Mouse (Mus musculus): ENCODE data around the gene Plod3. TPM values are rescaled to one million over a fixed set of nuclear protein-coding genes. Genes with fewer than 3 reads are reported as not detected.

Plod3 gene
- polyA plus RNA-seq, 1 experiment = 39.7 TPM

- Histone ChIP-seq H3K4me1 (ENCODE audit: control insufficient read depth, insufficient read depth, low read length) (no peaks in the 10 kb centered on the region), H3K4me3 (replicated peaks; ENCODE audit: insufficient read depth, low read depth, low read length) (no peak overlapping the region), H3K27me3 (ENCODE audit: control insufficient read depth, insufficient read depth, low read length) (no peaks in the 10 kb centered on the region), H3K27ac (ENCODE audit: insufficient read depth, low read length) (no peak overlapping the region)
- no peak for DNase-seq
- TF ChIP-seq CTCF (IDR thresholded peaks at IDR 0.05; ENCODE audit: borderline replicate concordance, insufficient read depth, low read depth, low read length) = no peak
- TF ChIP-seq POLR2A (IDR thresholded peaks at IDR 0.05; ENCODE audit: borderline replicate concordance, insufficient read depth, low read length) = no peak
- 85% methylated on average over 2 of the region's 2 CpGs for WGBS
Observed at GRCm38 (mm10) chr5:137000612-137001011, 13.8 kb downstream of the Plod3 start.

- 31% methylated on average over 8 of the region's 8 CpGs for WGBS
- no peak overlapping the region for H3K27ac ChIP-seq (ENCODE audit: insufficient read depth, low read length)
- TF ChIP-seq CTCF (IDR thresholded peaks at IDR 0.05; ENCODE audit: borderline replicate concordance, insufficient read depth, low read depth, low read length) = no peak
- no peak for TF ChIP-seq POLR2A (IDR thresholded peaks at IDR 0.05; ENCODE audit: borderline replicate concordance, insufficient read depth, low read length)
- no peak overlapping the region for H3K4me3 ChIP-seq (replicated peaks; ENCODE audit: insufficient read depth, low read depth, low read length)
- no peaks in the 10 kb centered on the region for H3K4me1 ChIP-seq (ENCODE audit: control insufficient read depth, insufficient read depth, low read length)
- H3K27me3 ChIP-seq (ENCODE audit: control insufficient read depth, insufficient read depth, low read length) = no peaks in the 10 kb centered on the region
- DNase-seq = no peak
Observed at GRCm38 (mm10) chr5:137007276-137007675, 20.5 kb downstream of the Plod3 start.

DNA sequence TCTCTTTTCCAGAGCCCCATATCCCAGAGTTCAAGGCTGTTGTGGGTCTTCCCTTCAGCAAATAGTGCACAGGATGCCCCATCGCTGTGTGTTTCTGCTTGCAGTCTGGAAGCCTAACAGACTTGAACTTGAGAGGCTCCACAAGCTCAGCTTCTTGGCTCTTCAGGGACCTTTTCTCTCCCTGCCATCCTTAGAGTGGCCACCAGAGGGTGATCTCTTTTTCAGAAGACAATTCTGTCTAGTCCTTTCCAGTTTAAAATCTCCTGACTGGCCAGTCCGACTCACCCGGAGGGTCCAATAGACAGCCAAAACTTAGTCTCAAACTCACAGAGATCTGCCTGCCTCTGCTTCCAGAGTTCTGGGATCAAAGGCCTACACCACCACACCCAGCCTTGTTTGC, 23.2 kb downstream of the Plod3 start:
- no peak overlapping the region for H3K4me3 ChIP-seq (replicated peaks; ENCODE audit: insufficient read depth, low read depth, low read length)
- H3K4me1 ChIP-seq (ENCODE audit: control insufficient read depth, insufficient read depth, low read length) = no peaks in the 10 kb centered on the region
- DNase-seq = peak; percentile 34 to 47
- no peak overlapping the region for H3K27ac ChIP-seq (ENCODE audit: insufficient read depth, low read length)
- peak; percentile 40; the same call in 1 of the 2 replicates for TF ChIP-seq CTCF (IDR thresholded peaks at IDR 0.05; ENCODE audit: borderline replicate concordance, insufficient read depth, low read depth, low read length)
- TF ChIP-seq POLR2A (IDR thresholded peaks at IDR 0.05; ENCODE audit: borderline replicate concordance, insufficient read depth, low read length) = no peak
- H3K27me3 ChIP-seq (ENCODE audit: control insufficient read depth, insufficient read depth, low read length) = no peaks in the 10 kb centered on the region
- 11% methylated on average over 3 of the region's 3 CpGs for WGBS

GRCm38 (mm10) chr5:137012401-137012950, 25.7 kb downstream of the Plod3 start:
- Histone ChIP-seq H3K4me1 (ENCODE audit: control insufficient read depth, insufficient read depth, low read length) (no peaks in the 10 kb centered on the region), H3K27ac (ENCODE audit: insufficient read depth, low read length) (no peak overlapping the region), H3K27me3 (ENCODE audit: control insufficient read depth, insufficient read depth, low read length) (no peaks in the 10 kb centered on the region), H3K4me3 (replicated peaks; ENCODE audit: insufficient read depth, low read depth, low read length) (no peak overlapping the region)
- TF ChIP-seq CTCF (IDR thresholded peaks at IDR 0.05; ENCODE audit: borderline replicate concordance, insufficient read depth, low read depth, low read length) (no peak), POLR2A (IDR thresholded peaks at IDR 0.05; ENCODE audit: borderline replicate concordance, insufficient read depth, low read length) (no peak)
- 76% methylated on average over 15 of the region's 15 CpGs for WGBS
- DNase-seq = no peak

- TF ChIP-seq CTCF (IDR thresholded peaks at IDR 0.05; ENCODE audit: borderline replicate concordance, insufficient read depth, low read depth, low read length) (no peak), POLR2A (IDR thresholded peaks at IDR 0.05; ENCODE audit: borderline replicate concordance, insufficient read depth, low read length) (no peak)
- H3K27me3 ChIP-seq (ENCODE audit: control insufficient read depth, insufficient read depth, low read length) = no peaks in the 10 kb centered on the region
- H3K27ac ChIP-seq (ENCODE audit: insufficient read depth, low read length) = no peak overlapping the region
- no peak for DNase-seq
- no peaks in the 10 kb centered on the region for H3K4me1 ChIP-seq (ENCODE audit: control insufficient read depth, insufficient read depth, low read length)
- WGBS = 89% methylated on average over 3 of the region's 3 CpGs
- H3K4me3 ChIP-seq (replicated peaks; ENCODE audit: insufficient read depth, low read depth, low read length) = no peak overlapping the region
Observed at GRCm38 (mm10) chr5:137015913-137016312, 29.1 kb downstream of the Plod3 start.

GRCm38 (mm10) chr5:137024318-137024717, 37.5 kb downstream of the Plod3 start:
- Histone ChIP-seq H3K4me1 (ENCODE audit: control insufficient read depth, insufficient read depth, low read length) (no peaks in the 10 kb centered on the region), H3K27me3 (ENCODE audit: control insufficient read depth, insufficient read depth, low read length) (no peaks in the 10 kb centered on the region), H3K4me3 (replicated peaks; ENCODE audit: insufficient read depth, low read depth, low read length) (no peak overlapping the region), H3K27ac (ENCODE audit: insufficient read depth, low read length) (no peak overlapping the region)
- 56% methylated on average over 3 of the region's 3 CpGs for WGBS
- DNase-seq = no peak
- no peak for TF ChIP-seq CTCF (IDR thresholded peaks at IDR 0.05; ENCODE audit: borderline replicate concordance, insufficient read depth, low read depth, low read length)

- Histone ChIP-seq H3K4me1 (ENCODE audit: control insufficient read depth, insufficient read depth, low read length) (no peaks in the 10 kb centered on the region), H3K4me3 (replicated peaks; ENCODE audit: insufficient read depth, low read depth, low read length) (peak overlapping the region; percentile 2), H3K27ac (ENCODE audit: insufficient read depth, low read length) (no peak overlapping the region), H3K27me3 (ENCODE audit: control insufficient read depth, insufficient read depth, low read length) (no peaks in the 10 kb centered on the region)
- TF ChIP-seq POLR2A (IDR thresholded peaks at IDR 0.05; ENCODE audit: borderline replicate concordance, insufficient read depth, low read length) (no peak), CTCF (IDR thresholded peaks at IDR 0.05; ENCODE audit: borderline replicate concordance, insufficient read depth, low read depth, low read length) (peak; percentile 95)
- under 1% methylated on average over 23 of the region's 23 CpGs for WGBS
- peak; percentile 65 to 86 for DNase-seq
Observed at GRCm38 (mm10) chr5:137025132-137025531, 38.3 kb downstream of the Plod3 start.

DNA sequence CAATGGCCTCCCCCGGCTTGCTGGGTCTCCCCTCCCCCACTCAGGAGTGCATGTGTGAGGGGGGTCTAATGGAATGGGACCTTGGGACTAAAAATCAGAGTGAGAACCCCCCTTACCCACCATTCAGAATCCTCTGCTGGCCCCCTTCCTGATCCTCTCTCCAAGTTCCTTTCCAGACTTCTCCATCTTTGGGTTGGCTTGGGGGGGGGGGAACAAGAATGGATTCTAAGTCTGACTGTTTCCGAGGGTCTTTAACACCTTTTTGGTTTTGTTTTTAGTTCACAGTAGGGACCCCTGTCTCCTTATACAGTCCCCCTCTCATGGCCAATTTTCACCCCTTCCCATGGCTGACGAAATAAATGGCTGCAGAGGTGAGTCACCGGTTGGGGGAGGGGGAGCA, 39.3 kb downstream of the Plod3 start, which contains the start of gene Vgf:
Vgf (plus strand) TSS at position 301 of the 400 bp plus-strand sequence.
- no peaks in the 10 kb centered on the region for H3K4me1 ChIP-seq (ENCODE audit: control insufficient read depth, insufficient read depth, low read length)
- TF ChIP-seq POLR2A (IDR thresholded peaks at IDR 0.05; ENCODE audit: borderline replicate concordance, insufficient read depth, low read length) = no peak
- no peak for TF ChIP-seq CTCF (IDR thresholded peaks at IDR 0.05; ENCODE audit: borderline replicate concordance, insufficient read depth, low read depth, low read length)
- DNase-seq = no peak
- H3K27me3 ChIP-seq (ENCODE audit: control insufficient read depth, insufficient read depth, low read length) = no peaks in the 10 kb centered on the region
- WGBS = 34% methylated on average over 4 of the region's 4 CpGs
- H3K4me3 ChIP-seq (replicated peaks; ENCODE audit: insufficient read depth, low read depth, low read length) = peak within 1 kb of the TSS; percentile 2
- no peak within 1 kb of the TSS for H3K27ac ChIP-seq (ENCODE audit: insufficient read depth, low read length)
